Mouse (Mus musculus) hindbrain, embryonic 15.5 days (tissue): Measurements from ENCODE around the gene Hepacam. TPM values are rescaled to one million over a fixed set of nuclear protein-coding genes. Genes with fewer than 3 reads are reported as not detected.

Experiments
- polyA plus RNA-seq: library from polyadenylated mRNA; unstranded; fragments of >200 nt; fragmentation: Nextera tagmentation; extraction: Ambion mirVana; gene quantifications from 2 replicates; pipeline ENCODE4 v1.2.1, GENCODE M21; 2015

Hepacam gene
- polyA plus RNA-seq, 1 experiment from 2014 or later, result 28.7 TPM

Other genes with a start within 250 kb of the Hepacam start
- gene Pknox2, start 219.9 kb upstream of the Hepacam start, polyA plus RNA-seq, result 32.9 and 40.6 TPM in 2 replicates
- gene Tmem218, start 159.1 kb upstream of the Hepacam start, polyA plus RNA-seq, result 9.6 and 10.3 TPM in 2 replicates
- gene Slc37a2, start 111.6 kb upstream of the Hepacam start, polyA plus RNA-seq, result 1.4 and 2.1 TPM in 2 replicates
- 7.4 and 7.8 TPM in 2 replicates for gene Ccdc15, start 18.9 kb upstream of the Hepacam start, polyA plus RNA-seq
- gene Robo4, start 34.5 kb downstream of the Hepacam start, polyA plus RNA-seq, result 4.6 and 8.2 TPM in 2 replicates
- gene Robo3, start 65.9 kb downstream of the Hepacam start, polyA plus RNA-seq, result 13.0 and 14.1 TPM in 2 replicates
- 27.9 and 29.7 TPM in 2 replicates for gene Msantd2, start 122.0 kb downstream of the Hepacam start, polyA plus RNA-seq
- gene Esam, start 160.7 kb downstream of the Hepacam start, polyA plus RNA-seq, result 45.4 and 45.5 TPM in 2 replicates
- gene Vsig2, start 171.9 kb downstream of the Hepacam start, polyA plus RNA-seq, result 0.89 and 1.4 TPM in 2 replicates
- 4.1 and 5.0 TPM in 2 replicates for gene Nrgn, start 185.6 kb downstream of the Hepacam start, polyA plus RNA-seq
- gene Siae, start 188.3 kb downstream of the Hepacam start, polyA plus RNA-seq, result 11.6 and 13.3 TPM in 2 replicates
- gene Spa17, start 246.4 kb downstream of the Hepacam start, polyA plus RNA-seq, result 10.5 and 11.2 TPM in 2 replicates